Mouse (Mus musculus) adrenal gland, adult (tissue): ENCODE data around the gene Eomes.

Source experiments
- DNase-seq, 2 experiments: peaks; one replicate each; pipeline ENCODE4 v3.0.0; 2022 to 2023; ENCODE audit warnings: low spot score in 1 of 2; ENCODE audit not compliant: inconsistent age in 2 of 2

Gene Eomes

DNA sequence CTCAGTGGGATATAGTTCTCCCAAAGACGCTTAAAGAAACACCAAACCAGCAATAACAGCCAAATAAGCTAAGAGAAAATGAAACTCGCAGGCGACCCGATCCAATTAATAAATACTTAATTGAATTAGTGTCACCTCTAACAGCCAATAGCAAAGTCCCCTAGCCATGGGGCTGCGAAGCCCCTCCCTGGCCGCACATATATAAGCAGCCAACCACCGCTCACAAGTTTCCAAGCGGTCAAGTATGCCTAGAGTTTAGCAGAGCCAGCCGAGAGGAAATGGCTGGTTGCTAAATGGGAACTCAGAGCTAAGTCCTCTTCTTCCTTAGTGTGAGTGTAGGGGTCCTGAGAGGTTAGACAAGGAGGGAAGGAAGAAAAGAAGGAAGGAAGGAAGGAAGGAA lies at the start of gene Eomes:
TSS of gene Eomes (plus strand) at position 252 of the 400 bp plus-strand sequence.
- DNase-seq, result peak in 1 of 2 experiments; percentile 64

DNA sequence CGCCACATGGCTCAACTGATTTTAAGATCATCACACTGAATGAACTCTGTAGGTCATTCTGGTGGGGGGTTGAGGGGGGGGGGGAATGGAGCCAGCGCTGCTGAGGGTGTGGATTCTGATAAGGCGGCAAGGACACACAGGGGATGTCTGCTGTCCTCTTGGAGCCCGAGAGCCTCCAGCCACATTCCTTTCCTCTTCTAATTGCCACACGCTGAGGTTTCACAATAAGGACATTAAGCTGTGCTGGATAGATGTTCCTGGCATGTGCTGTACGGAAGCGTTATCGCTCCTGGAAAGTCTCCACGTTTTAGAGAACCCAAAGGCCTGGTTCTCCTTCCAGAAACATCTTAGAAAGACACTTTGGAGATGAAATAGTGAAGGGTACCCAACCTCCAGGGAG lies 33.2 kb upstream of the Eomes start:
- DNase-seq, result no peak

DNA sequence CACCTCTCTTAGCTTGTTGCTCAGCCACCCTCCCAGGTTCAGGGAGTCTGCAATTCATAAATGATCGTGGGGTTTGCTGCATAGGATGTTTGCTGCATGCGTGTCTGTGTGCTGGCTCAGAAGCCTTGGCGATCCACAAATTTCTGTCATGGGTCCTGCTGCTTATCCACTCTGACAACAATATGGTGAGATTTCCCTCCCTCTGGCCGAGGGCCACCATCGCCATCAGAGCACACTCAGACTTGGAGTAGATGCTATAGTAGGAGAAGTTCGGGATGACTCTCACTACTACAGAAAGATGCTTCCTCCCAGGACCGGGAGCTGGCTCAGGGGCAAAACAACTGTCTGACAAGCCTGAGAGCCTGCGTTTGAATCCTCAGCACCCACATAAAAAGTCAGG lies 28.7 kb upstream of the Eomes start:
- DNase-seq, result no peak

DNA sequence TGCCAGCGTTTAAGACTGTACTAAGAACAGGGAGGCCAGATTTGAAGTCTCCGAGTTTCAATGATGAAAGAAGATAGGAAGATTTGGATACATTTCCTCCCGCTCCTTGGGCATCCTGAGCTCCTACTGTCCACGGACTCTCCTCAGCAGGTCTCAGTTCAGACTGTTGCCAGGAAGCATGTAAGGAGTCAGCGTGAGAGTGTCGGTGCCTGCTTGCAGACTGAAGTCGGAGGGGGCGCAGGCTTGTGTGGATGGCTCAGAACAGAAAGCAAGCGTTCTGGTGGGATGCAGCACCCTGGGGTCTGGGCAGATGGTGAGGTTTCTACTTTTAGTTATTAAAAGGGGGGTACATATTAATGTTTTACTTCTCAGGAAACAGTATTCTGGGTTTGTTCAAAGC lies 24.6 kb upstream of the Eomes start:
- peak in 1 of 2 experiments; percentile 32 for DNase-seq

DNA sequence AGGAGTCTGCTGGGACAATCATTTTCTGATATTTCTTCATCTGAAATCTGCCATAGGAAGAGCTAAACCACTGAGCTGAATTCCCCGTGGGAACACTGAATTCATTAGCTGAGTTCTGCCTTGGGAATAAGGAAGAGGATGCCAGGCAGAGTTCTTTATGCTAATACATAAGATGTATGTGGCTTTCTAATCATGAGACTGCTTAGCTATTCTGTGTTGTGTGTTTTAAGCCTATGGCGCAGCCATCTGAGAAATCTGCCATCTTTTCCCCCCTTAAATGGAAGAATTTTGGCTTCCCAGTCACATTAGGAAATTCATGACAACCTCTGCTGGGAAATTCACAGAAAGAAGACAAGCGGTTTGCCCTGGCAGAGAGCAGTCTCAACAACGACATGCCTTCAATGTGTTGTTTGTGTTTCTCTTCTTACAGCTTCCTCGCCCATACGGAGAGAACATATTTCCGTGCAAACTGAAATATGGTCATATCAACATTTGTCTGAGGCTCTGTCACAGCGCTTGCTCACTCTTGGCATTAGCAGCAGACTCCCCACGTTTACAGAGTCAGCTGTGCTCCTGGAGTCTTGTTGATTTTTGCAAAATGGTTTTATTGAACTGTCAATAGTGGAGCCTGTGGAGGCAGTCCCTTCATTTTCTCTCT lies 22.7 kb upstream of the Eomes start:
- no peak for DNase-seq

DNA sequence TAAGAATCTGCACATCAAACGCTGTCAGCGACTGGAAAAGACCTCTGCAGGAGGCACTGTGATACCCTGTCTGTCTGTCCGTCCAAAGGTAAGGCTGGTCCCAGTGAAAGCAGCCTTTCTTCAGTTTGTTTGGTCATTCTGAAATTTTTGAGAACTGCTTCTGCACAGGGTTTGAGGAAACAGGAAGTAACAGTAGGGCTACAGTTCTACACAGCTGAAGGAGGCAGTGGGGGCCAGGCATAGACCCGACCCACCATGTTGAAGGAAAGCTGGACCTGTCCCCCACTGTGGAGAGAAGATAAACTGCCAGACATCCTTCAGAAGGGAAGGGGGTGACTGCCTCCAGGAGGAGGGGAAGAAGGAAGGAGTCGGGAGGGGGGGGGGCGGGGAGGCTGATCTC lies 21.6 kb upstream of the Eomes start:
- DNase-seq, result no peak

DNA sequence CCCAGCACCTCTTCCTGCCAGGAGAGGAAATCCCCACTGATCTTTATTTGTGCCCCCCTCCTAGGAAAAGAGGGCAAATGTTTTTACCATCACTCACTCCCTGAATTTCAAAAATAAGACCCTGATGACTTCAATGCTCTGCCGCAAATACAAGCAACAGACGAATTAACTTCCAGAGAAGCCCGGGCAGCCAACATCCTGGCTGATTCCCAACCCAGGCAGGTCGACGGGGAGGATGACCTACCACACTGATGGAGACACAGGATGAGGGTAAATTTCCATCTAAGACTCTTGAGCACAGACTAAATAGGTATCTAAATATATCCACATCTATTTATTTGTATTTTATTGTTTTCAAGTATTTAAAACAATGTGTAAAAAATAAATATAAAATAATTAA lies 20.0 kb upstream of the Eomes start:
- DNase-seq, result no peak

DNA sequence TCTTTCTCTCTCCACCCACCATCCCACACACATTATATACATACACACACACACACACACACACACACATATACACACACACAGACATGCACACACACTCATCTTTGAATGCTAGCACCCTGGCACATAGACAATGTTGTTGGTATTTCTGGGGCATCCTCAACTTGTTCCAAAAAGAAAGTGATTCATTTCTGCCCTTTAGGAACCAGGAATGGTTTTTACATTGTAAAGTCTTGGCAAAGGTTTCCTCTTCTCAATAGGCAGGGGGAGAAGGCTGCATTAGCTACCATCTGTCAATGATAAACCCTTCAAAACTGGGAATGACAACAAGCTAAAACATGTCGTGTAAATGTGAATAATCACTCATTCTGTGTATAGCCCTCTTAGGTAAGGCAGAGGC lies 14.0 kb upstream of the Eomes start:
- no peak for DNase-seq

DNA sequence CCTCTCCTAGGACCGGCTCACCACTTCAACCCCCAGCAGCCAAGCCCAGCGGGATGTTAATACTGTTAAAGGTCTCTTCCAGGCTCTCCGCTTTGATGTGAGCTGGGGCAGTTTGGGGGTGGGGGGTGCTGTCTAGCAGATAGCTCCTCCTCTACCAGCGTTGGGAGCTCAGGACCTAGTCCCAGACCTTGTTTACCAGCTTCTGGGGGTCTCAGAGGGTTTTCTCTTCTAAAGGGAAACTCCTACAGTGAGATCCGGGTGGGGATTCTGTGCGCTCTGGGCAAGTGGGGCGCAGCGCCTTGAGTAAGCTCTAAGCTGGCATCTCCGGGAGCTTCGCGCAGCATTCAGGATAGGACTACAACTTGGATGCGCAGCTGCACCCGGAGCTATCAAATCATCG lies 9.7 kb upstream of the Eomes start:
- no peak for DNase-seq

DNA sequence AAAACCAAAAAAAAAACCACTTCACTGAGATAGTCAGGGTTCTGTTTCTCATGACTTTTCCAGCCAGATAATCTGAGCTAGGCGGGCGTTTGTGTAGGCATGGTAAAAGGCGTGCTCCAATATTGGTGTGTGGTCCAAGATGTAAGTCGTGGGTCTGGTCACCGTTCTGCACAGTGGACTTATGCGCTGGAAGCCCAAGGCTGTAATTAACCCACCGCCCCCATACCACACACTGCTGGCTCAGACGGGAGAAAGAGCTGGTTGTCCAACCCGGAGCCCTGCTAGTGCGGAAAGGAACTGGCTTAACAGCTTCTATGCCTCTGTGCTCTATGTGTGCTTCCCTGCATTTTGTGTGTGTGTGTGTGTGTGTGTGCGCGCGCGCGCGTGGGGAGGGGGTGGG lies 8.7 kb upstream of the Eomes start:
- no peak for DNase-seq

GRCm38 (mm10) chr9:118471296-118471695 lies 6.7 kb upstream of the Eomes start:
- no peak for DNase-seq

- DNase-seq, result peak in 1 of 2 experiments; percentile 62
These were observed 1.7 kb upstream of the Eomes start for GRCm38 (mm10) chr9:118476211-118476765.

DNA sequence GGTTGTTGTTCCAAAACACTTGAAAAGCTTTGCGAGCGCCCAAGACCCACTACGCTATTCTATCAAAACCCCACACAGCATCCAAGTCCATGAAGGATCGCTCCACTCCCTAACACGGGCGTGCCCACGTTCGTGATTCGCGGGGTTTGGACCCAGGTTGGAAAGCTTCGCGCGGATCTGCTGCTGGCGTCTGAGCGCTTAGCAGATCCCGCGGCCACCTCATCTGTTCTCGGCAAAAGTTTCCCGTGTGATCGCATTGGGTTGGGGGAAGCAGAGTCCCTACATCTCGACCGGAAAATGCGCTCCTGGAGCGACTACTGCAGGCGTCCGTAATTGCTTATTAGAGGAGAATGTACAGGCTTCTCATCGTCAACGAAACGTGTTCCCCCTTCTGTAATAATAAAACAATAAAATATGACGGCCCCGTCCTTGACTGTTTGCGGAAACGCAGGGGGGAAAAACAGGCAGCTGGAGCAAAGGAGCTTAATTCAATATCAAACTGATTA lies 1.2 kb upstream of the Eomes start:
- peak in 1 of 2 experiments; percentile 63 for DNase-seq

- DNase-seq, result no peak
These were observed 606 bp upstream of the Eomes start for GRCm38 (mm10) chr9:118477281-118477931.

GRCm38 (mm10) chr9:118478458-118478838 lies 436 bp downstream of the Eomes start:
- peak; percentile 19 to 70 for DNase-seq

- peak; percentile 27 to 74 for DNase-seq
These were observed 961 bp downstream of the Eomes start for GRCm38 (mm10) chr9:118478839-118479507.

DNA sequence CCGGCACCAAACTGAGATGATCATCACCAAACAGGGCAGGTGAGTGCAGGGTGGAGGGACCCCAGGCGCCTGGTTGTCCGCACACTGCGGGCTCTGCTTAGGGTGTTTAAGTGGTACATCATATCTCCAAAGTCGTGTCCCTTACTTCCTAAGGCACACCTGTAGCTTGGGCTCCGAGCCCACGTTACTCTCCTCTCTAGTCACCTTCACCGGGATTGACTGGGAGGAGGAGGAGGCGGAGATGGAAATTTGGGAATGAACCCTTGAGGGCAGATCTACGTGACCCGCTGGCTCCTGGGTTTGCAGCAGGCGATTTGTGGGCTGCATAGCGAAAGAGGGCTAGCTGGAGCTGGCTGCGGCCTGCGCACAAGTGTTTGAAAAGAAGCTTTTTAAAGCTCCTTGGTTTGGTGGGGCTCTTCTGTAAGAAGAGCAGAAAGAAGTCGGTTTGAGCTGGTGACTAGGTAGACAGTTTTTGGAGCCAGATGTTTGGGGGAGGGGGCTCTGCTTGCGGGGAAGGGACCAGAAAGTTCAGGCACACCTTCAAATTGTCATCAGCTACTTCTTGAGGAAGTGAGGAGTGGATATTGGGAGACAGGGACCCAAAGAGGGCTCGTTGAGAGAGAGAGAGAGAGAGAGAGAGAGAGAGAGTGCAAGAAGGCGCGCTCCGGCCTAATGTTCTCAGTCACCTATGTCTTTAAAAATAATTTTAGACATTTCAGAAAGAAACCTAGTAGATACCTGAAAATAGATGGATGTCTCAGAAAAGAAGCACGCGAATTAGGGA lies 1.7 kb downstream of the Eomes start:
- no peak for DNase-seq

GRCm38 (mm10) chr9:118480292-118480690 lies 2.3 kb downstream of the Eomes start:
- no peak for DNase-seq

DNA sequence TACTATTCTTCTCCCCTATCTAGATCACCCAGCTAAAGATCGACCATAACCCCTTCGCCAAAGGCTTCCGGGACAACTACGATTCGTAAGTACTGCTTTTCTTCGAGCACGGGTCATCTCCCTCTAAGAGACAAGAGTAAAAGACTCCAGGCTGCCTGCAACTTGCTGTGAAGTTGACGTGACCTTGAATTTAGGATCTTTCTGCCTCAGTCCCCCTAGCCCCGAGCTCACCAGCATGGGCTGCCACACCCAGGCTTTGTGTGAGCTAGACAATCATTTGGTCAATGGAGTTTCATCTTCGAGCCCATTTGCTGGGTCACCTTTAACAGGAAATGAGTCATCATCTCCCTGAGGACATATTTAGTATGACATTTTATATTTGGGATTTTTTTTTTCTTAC lies 4.2 kb downstream of the Eomes start:
- DNase-seq, result no peak

GRCm38 (mm10) chr9:118486361-118487095 lies 8.5 kb downstream of the Eomes start:
- DNase-seq, result no peak

GRCm38 (mm10) chr9:118487096-118487395 lies 9.0 kb downstream of the Eomes start:
- peak in 1 of 2 experiments; percentile 31 for DNase-seq
